Mouse (Mus musculus) frontal cortex, postnatal 10 days (tissue): Measurements from ENCODE around the gene Hykk.
"Not testable (repeated sequence)": the region's sequence is repeated elsewhere in the genome, so short reads cannot be mapped to it uniquely, and the experiment has no call there.

Experiments used
- DNase-seq, 2 experiments: peaks; one replicate each; pipeline ENCODE4 v3.0.0; 2022; ENCODE audit warnings: low spot score in 2 of 2, mixed read lengths in 1 of 2

The Hykk gene

DNA sequence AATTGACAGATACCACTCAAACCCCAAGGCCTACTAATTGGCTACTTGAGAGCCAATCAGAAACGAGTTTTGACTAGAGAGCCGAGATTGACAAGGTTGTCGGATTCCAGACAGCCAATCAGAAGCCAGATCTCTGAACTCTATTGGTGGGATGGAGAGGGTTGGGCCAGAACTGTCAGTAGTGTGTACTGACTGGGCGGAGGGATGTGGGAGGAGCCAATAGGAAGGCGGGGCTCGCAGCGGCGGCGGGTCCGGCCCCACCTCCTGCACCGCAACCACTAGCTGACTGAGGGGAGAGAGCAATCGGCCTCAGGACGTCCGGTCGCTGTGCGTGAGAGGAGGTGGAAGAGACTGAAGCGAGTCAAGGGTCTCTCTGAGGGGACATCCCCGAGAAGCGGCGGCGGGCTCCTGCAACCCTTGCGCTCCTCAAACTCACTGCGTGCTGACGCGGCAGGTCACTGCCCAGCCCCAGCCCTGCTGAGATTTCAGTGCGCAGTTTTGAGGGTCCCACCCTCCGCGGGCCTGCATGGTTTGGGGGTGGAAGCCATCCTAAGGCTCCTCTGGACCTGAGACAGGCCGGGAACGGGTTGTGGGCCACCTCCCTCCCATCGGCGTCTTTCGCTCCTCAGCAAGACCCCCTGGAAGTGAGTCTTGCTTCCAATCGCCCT, at the start of gene Hykk:
TSS of gene Hykk (plus strand) at position 274 of the 668 bp plus-strand sequence.
- DNase-seq = peak; percentile 87 to 90

DNA sequence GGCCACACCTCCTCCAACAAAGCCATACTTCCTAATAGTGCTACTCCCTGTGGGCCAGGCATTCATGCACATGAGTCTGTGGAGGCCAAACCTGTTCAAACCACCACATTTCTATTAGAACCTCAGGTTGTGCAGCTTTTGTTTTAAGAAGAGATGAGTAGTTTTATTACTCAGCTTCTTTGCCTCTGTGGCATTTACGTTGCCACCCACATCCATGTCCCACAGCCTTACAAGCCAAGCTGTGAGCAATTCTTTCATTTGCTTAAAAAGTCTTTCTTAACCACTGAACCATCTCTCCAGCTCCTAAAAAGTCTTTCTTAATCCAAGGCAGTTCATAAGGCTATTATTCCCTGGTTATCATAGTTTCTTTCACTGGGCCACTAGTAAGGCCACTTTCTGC, 38.3 kb upstream of the Hykk start:
- DNase-seq = no peak

DNA sequence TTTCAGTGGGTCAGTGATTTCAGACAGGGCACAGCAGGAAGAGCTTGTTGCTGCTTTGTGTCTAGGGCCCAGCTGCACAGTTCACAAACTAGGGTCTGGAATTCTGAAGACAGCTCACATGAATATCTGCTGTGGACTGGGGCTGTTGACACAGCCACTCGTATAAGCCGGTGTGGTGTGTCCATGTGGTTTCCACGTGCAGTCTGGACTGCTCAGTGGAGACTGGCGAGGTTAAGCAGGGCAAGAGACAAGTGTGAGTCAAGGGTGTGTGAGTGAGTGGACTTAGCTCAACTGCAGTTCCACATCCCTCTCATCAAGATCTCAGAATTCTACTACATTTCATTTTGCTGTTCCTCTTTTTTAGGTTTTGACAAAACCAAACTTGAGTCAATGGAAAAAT, 25.0 kb upstream of the Hykk start:
- no peak for DNase-seq

DNA sequence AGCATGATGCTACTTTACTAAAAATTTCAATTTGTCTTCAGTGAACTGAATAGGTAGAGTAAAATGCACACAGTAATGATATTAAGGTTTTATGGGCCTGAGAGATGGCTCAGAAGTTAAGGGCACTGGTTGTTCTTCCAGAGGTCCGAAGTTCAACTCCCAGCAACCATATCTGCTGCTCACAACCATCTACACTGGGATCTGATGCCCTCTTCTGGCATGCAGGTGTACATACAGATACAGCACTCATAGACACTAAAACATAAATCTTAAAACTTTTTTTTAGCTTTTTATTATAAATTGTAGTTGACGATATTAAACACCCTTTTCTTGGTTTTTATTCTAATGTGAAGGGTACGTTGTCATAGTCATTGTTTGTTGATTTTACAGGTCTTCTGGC, 20.0 kb upstream of the Hykk start:
- no peak for DNase-seq

DNA sequence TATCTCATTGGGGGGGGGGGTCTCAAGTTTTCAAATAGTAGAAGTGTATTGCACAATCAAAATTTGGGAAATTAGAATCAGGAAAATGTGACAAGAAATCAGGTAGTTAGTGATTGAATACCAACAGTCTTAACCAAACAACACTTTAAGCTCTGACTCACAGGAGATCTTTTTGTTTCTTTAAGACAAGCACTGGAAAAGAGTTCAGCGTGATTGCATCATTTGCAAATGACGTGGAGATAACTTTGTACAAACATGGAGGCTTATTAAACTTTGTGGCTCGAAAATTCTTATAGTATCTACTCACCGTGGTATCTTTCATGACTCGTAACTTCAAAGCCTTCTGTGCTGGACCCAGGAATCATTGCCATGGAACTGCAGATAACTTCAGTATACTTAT, 7.6 kb upstream of the Hykk start:
- no peak for DNase-seq

DNA sequence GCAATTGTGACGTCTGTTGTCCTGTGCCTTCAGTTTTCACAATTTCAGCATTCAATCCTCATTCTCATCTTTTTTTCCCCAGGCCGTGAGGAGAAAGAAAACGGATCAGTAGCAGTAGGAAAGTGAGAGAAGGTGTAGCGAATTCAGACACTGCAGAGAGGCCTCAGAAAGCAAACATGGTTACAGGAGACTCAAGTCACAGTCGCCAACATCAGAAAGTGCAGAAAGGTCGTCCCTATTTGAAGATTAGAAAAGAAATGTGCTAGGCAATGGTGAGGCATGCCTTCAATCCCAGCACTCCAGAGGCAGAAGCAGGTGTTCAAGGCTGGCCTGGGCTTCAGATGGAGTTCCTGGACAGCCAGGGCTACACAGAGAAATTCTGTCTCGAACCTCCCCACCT, 1.5 kb upstream of the Hykk start:
- DNase-seq = no peak

DNA sequence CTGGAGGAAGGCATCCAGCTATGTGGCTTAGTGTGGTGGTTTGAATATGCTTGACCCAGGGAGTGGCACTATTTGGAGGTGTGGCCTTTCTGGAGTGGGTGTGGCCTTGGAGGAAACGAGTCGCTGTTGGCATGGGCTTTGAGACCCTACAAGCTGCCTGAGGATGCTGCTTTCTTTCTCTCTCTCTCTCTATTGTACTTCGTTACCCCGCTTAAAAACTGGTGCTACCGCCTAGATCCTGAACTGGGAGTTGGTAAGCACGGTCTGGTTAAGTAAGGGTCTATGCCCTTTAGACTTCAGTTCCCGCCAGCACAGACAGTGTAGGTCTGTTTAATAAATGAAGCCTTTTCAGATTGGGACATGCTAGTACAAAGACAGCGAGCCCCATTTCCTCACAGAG, 682 bp upstream of the Hykk start:
- DNase-seq = no peak

DNA sequence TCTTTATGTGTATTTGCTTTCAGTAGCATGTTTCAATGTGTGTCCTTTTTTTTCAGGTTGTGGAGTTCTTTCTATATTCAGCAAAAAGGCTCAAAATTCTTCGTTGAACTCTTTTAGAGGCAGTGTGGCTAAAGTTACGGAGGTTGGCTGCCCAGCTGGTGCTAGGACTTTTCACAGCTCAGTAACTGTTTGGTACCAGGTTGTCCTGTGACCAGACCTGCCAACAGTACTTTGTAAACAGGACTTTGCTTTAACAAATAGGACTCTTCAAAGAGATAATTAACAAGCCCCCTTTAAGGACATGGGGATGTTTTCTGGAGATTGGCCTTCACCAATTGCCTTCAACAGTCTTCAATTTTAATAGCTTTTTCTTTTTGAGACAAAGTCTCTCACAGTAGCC, 1.1 kb downstream of the Hykk start:
- DNase-seq = no peak

DNA sequence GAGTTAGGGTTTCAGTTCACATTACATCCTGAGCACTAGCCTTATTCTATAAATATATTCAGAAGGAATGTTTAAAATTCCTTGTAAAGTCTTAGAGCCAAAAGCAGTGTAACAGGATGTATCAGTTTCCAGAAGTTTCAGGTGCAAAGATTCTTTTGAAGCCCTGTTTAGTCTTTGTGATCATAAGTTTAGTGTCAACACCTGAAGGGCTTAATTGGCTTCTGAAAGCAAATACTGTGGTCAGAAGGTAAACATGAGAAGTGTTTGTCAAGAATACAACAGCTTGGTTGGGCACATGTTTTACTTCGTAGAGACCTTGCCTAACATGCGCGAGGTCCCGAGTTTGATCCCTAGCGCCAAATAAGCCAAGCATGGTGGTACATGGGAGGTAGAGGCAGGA, 1.7 kb downstream of the Hykk start:
- DNase-seq = no peak

DNA sequence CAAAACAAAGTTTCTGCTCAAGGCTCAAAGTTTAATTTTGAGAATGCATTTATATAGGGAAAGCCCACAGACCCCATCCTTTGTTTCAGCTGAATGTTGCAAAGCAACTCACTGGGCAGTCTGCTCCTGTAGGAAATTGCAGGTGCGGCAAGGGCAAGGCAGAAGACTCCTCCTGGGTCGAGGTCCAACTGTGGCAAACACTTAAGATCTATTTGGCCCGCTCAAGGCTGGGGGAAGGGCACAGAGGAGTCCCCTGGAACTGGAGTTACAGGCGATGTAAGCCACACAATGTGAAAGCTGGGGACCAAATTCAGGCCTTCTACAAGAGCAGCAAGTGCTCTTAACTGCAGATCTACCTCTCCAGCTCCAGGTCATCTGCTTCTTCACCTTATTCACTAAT, 2.9 kb downstream of the Hykk start:
- DNase-seq = no peak

DNA sequence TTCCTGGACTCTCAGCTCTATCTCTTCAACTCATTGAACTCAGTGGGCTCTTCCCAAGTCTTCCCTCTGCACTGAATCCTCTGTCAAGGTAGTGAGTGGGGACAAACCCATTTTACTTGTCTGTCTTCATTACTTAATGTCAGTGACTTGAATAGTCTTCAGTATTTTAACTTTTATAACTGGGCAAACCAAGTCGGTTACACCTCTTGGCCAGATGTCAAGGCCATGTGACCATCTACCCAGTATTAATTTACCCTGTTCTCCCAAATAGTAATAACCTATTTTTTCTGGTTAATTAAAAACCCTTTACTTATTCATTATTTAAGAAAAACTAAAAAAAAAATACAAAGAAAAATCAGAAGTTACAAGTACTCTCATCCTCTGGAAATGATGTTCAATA, 13.7 kb downstream of the Hykk start:
- DNase-seq = no peak

DNA sequence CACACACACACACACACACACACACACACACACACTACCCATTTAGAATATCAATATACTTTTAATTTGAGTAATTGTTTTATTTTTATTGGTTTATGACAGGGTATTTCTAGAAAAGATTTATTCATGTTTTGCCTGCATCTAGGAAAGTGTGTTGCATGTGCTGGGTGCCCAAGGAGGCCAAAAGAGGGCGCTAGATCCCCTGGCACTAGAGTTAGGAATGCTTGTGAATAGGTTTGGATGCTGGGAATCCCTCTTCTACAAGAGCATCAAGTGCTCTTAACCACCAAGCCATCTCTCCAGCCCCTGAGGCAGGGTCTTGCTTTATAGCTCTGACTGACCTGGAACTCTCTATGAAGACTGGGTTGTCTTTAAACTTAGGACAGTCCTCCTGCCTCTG, 14.7 kb downstream of the Hykk start:
- DNase-seq = no peak

DNA sequence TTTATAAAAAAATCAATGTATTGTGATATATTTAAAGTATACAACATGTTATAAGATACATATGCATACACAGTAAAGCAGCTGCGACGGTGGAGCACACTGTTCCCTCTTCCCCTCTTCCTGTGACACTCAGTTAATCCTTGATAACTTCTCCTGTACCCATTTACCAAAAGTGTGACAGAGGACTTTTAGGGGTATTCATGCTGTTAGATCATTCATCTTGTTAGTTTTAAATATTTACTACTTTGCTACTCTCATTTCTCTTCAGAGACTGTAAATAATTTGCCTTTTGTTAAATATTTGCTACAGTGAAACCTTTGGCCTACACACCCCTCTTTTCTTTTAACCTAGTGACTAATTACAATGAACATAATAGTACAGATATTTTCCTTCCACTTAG, 15.3 kb downstream of the Hykk start:
- no peak for DNase-seq

DNA sequence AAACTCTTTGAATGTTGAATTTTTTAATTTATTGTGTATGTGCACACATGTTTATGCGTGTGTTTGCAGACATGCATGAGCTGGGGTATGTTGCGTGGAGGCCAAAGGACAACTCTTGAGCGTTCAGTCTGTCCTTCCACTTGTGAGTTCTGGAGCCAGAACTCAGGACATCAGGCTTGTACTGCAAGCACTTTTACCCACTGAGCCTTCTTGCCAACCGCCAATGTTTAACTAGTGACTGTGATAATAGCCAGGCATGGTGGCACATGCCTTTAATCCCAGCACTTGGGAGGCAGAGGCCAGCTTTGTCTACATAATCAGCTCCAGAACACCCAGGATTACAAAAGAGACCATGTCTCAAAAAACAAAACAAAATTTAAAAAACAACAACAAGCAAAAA, 25.0 kb downstream of the Hykk start:
- DNase-seq = no peak

DNA sequence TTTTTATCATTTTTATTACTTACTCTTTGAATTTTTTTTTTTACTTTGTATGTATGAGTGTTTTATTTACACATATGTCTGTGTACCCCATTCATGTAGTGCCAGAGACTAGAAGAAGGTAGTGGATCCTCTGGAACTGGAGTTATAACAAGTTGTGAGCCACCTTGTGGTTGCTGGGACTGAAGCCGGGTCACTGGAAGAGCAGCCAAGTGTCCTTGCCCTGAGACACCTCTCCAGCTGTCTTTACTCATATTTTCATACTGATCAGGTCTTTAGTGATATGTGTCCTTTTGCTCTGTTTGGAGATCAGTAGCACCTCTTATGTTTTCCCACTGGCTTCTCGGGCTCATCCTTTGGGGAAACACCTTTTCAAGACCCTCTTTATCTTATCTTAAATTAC, 27.4 kb downstream of the Hykk start:
- DNase-seq = no peak

DNA sequence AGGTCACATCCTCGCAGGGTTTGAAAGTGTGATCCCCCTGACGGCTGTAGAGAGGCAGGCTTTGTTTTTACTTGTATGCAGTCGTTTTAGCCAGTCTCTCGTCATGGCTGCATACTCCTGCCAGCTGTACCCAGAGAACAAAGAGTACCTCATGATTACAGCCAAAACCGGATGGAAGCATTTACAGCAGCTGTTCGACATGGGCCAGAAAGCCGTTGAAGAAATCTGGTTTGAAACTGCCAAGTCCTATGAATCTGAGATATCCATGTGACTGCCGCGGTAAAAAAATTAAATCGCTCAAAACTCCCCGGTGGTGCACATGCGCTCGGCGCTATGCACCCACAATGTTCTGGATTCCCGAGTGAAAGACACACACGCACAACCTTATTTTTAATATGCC, 29.2 kb downstream of the Hykk start:
- DNase-seq = no peak

DNA sequence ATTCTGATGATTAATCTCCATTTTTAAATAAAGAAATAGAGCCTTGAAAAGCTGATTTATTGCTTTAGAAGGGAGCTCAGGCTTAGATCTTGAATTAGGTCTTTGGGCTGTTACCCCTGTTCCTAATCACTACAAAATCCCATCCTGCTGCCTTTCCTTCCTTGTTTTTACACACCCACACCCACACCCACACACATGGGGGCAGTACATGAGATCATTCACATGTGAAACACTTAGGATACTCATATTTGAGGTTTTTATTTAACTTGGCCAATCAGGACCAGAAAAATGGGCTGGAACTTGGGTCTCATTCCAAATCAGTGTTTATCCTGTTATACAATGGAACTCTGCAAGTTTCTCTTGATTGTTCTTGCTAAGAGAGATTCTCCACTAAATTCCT, 32.4 kb downstream of the Hykk start:
- DNase-seq = no peak

DNA sequence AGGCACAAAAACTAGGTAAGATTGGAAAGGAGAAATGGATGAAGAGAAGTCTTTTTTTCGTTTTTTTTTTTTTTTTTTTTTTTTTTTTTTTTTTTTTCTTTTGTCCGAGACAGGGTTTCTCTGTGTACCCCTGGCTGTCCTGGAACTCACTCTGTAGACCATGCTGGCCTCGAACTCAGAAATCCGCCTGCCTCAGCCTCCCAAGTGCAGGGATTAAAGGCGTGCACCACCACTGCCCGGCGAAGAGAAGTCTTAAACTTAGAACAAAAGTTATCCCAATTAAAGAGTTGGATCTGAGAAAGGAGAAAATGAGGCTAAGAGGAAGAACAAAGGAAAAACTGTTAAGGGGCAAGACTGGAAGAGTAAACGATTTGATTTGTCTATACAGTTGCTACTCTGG, 33.1 kb downstream of the Hykk start:
- not testable (repeated sequence) for DNase-seq

DNA sequence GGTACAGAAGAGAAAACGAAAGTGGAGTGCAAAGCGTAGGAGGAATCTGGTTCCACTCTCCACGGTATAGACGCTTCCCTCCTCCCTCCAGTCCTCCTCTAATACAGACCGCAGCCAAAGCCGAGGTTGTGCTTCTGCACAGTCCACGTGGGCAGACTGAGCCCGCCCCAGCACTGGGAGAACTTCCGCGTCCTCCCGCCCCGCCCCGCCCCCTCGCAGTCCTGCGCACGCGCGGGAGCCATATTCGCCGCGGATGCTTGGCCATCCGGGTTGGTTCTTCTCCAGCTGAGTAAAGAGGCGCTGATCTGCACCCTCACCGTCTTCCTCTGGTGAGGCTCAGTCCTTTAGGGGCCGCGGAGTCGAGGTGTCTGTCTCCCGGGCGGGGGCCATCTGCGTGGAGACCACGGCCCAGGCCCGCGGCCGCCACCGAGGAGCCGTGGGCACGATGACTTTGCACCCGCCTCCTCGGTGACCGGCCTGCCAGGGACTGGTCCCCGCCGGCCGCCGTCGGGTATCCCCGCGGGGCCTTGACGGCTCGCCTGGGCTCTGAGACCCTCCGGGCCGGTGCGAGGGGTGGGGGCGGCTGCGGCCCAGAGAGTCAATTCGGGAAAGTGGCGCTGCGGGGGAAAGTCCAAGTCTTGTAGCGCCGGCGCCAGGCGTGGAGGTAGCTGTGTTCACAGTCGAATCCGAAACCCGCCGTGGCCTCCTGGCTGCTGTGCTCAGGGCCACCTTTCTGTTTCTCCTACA, 33.7 kb downstream of the Hykk start, which contains the start of the genes Psma4 and AY074887:
TSS of gene Psma4 (plus strand) at position 216 of the 747 bp plus-strand sequence.
TSS of gene AY074887 (minus strand) at position 424 of the 747 bp plus-strand sequence.
- peak; percentile 75 to 87 for DNase-seq

DNA sequence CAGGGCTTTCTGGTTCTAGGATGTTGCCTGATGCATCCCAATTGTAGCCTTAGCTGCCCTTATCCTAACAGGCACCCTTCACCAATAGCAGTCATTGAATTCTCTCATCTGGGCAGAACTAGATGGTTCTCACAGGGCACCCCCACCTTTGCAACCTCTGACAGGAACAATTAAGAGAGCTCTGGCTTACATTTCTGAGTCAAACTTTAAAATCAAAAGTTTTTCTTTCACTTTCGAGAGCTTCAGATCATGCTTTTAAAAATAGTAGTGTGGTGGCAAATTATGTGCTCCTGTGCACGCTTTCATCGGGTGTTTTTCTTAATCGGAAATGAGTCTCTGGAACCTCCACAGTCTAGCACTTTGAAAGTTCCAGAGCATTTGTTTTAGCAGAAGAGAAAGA, 44.0 kb downstream of the Hykk start:
- DNase-seq = no peak

DNA sequence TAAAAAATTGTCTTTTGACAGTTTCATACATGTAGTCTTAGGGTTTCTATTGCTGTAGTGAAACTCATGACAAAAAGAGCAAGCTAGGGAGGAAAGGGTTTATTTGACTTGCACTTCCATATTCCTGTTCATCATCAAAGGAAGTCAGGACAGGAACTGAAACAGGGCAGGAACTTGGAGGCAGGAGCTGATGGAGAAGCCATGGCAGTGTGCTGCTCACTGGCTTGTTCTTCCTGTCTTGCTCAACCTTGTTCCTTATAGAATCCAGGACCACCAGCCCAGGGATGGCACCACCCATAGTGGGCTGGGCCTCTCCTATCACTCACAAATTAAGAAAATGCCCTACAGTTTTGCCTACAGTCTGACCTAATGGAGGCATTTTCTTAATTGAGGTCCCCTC, 46.6 kb downstream of the Hykk start:
- DNase-seq = no peak

DNA sequence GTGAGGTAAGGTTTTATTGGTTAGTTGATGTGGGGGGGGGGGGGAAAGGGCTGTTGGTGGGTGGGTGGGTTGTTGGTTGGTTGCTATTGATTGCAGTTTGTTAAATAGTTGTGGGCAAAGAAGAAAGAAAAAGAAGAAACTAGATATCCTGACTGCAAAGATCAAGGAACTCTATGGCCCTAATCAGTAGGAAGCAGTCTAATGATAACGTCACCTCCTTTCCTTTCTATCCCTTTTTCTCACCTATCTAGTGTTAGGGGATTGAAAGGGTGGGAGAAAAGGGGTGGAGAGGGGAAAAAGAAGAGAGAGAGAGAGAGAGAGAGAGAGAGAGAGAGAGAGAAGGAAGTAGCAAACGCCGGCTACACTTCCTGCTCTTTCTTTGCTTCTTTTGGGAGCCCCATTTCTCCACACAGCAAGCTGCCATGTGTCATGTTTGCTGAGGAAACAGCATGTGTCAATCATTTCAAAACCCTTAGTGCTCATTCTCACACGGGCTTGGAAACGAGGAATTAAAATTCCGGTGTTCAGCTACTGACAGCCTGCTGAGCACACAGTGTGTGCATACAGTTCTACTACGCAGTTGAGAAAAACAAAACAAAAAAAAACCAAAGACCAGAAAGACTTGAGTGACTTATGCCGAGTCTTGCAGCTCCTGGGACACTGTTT, 53.0 kb downstream of the Hykk start:
- no peak for DNase-seq

DNA sequence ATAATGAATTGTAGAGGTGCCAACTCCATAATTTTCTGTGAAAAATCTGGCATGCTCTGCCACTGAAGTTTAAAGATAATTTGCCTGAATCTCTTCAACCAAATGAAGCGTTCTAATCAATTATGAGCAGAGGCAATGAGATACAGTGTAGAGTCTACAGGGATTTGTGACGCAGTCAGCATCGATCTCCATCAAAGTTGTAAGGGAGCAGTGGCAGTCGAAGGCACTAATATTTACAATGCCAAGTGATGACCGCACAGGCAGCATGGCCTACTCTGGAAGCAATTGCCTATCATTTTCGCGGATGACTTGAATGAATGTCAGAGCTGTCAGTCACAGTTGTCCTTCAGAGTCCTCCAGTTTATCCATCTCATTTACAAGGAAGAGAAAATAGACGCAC, 63.6 kb downstream of the Hykk start, which contains the start of gene Chrna5:
TSS of gene Chrna5 (plus strand) at position 207 of the 400 bp plus-strand sequence.
- DNase-seq = no peak
